Mouse (Mus musculus) natural killer cell, adult 2 months (primary cell): ENCODE results near the gene Cpsf2.

ENCODE experiments used
- DNase-seq, 2 experiments: peaks; one replicate each; pipeline ENCODE4 v3.0.0; 2022; ENCODE audit warnings: low spot score in 2 of 2

Cpsf2 gene

DNA sequence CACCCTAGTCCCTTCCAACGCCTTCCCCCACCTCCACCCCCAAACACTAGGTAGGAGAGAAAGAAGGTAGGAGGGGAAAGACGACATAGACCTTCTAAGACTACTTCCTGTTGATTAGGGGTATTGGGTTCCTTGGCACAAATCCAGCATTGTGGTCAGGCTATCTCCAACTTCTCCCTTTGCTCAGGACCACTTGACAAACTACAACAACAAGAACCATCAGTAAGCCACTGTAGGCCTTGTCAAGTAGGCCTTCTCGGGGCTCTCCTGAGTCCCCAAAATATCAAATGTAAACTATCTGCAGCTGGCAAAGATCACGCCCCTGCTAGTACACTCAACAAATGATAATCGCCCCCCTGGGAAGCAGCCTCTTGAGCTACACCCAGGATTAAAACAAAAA is 4.5 kb downstream of the Cpsf2 start:
- peak; percentile 11 to 44 for DNase-seq

DNA sequence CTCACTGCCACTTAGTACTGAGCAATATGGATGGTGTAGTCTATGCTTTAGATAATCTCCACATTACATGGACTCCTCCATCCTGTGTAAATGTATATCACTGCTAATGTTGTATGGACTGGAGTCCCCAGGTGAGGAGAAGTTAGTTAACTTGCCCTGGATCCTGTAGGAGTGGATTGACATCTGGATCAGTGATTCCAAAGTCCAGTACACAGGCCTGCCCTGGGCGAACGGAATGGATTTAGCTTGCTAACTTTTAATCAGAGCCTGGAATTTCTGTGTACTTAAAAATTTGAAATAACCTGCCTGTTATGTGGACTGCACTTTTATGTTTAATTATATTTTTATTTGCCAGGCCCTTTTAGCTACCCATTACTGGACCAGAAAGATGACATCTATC is 5.8 kb downstream of the Cpsf2 start:
- DNase-seq = no peak

GRCm38 (mm10) chr12:101982977-101983376 is 7.2 kb downstream of the Cpsf2 start:
- DNase-seq = no peak

- DNase-seq = no peak
Measured at GRCm38 (mm10) chr12:101985110-101985509, 9.3 kb downstream of the Cpsf2 start.

DNA sequence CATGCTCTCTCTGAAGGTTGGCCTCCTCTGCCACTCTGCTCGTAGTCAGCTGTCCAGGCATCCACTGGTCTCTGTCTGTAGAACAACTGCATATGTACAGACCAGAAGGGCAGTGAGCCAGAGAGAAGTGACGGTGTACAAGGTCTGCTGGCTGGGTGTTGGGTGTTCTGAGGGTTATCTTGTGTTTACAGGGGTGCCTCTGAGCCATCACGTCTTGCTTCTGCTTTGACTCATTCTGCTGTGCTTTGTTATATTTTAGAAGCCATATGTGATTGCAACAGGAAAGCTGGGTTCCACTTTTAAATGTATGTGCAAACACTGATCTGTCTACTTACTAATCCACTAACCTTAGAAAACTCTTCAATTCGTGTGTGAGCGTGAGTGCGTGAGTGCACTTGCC is 11.9 kb downstream of the Cpsf2 start:
- DNase-seq = no peak

DNA sequence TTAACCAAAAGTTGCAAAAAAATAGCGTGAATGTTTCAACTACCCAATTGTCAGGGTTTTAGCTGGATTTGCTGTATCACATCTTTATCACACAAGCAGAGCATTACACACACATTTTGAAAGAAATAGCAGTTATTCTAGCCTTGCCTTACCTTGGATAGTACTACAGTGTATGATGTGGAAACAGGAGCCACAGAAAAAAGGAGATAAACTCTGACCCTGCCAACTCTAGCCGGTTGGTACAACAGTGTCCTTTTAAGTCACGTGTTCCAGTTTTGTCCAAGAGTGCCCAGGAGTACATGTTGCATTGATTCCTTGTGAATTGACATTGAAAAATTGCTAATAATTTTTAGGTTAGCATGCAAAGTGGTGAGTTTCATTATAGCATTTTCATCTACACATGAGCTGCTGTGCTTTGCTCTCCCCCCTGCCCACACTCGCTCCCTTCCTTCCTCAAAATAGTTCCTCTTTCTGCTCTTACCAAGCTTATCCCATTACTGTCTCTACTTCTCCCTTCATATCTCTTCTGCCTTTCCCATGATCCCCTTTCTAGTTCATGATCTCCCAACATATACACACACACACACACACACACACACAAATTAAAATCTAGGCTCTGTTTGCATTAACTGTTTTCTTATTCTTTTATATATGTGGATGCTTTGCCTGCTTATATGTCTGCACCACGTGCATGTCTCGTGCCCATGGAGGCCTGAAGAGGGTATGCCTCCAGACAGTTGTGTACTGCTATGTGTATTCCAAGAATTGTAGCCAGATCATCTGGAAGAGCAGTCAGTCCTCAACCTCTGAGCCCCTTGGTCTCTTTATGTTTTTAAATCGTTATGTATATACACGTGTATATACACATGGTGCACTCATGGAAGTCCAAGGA is 19.0 kb downstream of the Cpsf2 start:
- DNase-seq = no peak

- no peak for DNase-seq
Measured at GRCm38 (mm10) chr12:101998929-101999328, 23.1 kb downstream of the Cpsf2 start.

DNA sequence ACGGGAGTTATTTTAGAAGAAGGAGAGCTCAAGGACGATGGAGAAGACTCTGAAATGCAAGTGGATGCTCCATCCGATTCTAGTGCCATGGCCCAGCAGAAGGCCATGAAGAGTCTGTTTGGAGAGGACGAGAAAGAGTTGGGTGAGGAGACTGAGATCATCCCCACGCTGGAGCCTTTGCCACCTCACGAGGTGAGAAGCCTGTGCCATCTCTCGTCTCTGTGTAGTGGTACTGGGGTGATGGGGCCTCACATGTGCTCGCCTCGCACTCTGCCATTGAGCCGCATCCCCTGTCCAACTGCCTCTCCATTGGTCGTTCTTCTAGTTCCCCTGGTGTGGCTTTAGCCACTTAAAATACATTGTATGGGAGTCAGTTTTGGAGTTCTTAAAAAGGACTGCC is 25.0 kb downstream of the Cpsf2 start:
- no peak for DNase-seq

- DNase-seq = no peak
Measured at GRCm38 (mm10) chr12:102008111-102008977, 32.6 kb downstream of the Cpsf2 start.

DNA sequence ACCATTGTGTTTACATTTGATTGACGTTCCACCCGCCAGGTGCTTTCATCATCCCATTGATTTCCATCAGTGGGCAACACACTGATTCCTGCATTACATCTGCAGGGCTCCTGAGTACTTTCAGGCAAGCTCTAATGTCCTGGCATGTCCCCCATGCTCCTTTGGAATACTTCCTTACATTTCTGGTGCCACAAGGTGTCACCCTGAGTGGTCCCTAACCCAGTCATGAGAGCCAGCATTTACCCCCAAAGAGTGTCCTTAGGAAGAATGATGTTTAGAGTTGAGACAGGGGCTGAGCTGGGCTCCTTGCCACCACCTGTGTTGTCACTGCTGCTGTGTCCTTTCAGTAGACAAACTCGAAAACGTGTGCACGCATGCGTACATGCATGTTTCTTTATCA is 33.8 kb downstream of the Cpsf2 start:
- no peak for DNase-seq

GRCm38 (mm10) chr12:102014411-102014810 is 38.6 kb downstream of the Cpsf2 start:
- DNase-seq = no peak

DNA sequence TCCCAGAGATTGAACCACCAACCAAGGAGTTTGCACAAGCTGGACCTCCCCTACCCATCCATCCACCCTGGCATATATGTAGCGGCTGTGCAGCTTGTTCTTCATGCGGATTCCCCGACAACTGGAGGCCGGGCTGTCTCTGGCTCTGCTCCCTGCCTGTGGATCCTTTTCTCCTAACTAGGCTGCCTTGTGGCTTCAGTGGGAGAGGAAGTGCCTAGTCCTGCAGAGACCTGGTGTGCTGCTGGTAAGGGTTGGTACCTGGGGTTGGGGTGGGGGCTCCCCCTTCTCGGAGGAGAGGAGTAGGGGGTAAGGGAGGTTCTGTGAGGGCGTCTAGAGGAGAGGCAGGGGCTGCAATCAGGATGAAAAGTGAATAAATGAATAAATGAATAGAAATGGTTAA is 39.3 kb downstream of the Cpsf2 start:
- DNase-seq = no peak

DNA sequence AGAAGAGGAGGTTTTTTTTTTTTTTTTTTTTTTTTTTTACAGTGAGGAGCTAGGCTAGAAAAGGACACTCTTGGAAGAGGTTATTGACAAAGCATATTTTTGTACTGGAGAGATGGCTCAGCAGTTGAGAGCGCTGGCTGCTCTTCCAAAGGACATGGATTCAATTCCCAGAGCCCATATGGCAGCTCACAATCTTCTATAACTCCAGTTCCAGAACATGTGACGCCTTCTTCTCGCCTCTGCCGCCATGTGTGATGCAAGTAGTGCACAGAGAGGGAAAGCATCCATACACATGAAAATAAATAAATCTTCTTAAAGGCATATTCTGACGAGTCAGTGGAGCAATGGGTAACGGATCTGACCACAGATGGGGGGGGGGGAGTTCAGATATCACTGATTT is 46.1 kb downstream of the Cpsf2 start:
- no peak for DNase-seq

GRCm38 (mm10) chr12:102029184-102029583 is 53.4 kb downstream of the Cpsf2 start:
- DNase-seq = no peak

DNA sequence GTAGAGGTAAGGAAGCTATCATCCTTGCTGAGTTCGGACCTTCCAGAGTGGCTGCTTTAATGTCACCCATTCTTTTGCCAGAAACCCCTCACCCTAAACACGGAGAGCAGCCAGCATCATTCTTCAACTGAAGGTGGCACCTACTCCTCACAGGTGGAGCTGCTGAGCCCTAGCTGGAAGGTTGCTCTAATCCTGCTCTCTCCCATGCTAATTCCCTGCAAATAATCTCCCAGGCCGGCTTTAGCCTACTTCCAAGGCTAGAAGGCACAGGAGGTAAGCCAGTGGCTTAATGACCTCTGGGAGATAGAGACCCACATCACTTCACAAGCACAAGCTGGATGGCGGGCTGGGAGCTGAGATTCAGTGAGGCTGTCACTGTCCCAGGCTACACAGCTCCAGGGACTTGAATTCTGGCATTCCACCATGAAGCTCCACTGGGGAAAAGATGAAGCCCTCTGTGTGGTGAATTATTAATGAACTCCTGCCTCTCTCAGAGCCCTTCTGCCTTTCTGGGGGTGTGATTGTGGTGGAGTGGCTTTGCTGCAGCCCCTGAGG is 54.2 kb downstream of the Cpsf2 start:
- DNase-seq = no peak

- DNase-seq = no peak
Measured at GRCm38 (mm10) chr12:102034934-102035333, 59.1 kb downstream of the Cpsf2 start.

DNA sequence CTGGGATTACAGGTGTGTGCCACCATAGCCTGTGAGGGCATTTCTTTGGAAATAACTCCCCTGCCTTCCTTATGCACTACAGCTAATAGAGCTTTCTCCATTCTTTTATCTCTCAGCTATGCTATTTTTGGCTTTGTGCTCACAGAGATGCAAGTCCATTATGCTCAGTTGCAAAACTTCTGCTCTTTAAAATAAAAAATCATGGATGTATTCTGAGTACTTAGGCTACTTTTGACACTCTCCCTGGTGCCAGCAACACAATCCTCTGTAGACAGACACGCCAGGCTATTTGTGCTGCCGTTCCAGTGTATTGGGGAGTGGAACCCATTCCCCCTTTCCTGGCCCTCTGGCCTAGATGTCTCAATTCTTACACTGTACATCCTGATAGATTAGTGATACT is 64.1 kb downstream of the Cpsf2 start:
- no peak for DNase-seq

DNA sequence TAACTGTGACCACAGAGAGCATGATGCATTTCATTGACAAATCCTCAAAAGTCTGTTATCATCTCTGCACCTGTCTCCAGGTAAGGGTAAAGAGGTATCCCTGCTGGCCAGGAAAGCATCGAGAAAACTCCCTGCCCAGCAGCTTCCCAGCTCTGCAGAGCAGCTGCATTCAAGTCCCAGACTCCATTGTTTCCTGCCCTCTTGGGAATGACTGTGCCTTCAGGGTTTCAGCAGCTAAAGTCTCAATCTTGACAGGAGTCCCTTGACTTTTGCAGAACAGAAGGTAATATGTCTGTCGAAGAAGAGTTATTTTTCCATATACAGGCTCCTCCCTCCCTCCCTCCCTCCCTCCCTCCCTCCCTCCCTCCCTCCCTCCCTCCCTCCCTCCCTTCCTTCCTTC is 65.9 kb downstream of the Cpsf2 start:
- DNase-seq = no peak

GRCm38 (mm10) chr12:102042247-102042646 is 66.5 kb downstream of the Cpsf2 start:
- no peak for DNase-seq

DNA sequence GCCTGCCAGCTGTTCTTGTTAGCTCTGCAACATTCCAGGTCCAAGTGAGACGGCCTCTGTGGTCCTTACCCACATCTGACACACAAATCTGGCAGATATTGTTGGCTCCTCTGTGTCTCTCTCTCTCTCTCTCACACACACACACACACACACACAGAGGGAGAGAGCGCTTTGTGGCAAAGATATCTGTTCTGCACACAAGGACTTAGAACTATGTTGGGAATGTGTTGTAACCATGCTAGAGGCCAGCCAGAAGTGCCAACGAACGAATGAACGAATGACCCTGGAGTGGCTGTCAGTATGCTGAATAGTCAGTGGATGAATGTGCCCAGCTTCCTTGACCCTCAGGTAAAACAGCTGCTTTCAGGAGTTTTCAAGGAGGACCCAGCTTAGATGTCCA is 68.1 kb downstream of the Cpsf2 start:
- DNase-seq = no peak

GRCm38 (mm10) chr12:102054155-102054554 is 78.4 kb downstream of the Cpsf2 start:
- DNase-seq = no peak

GRCm38 (mm10) chr12:102055758-102056157 is 80.0 kb downstream of the Cpsf2 start:
- DNase-seq = no peak
